Mouse (Mus musculus): ENCODE results near the gene Zfp36.

- TF ChIP-seq POLR2A (IDR thresholded peaks at IDR 0.05; ENCODE audit: low read depth, low read length) (no peak), CTCF (IDR thresholded peaks at IDR 0.05; ENCODE audit: extremely low read depth, insufficient read depth, insufficient read length, insufficient replicate concordance) (no peak)
These were observed 28.3 kb downstream of the Zfp36 start for GRCm38 (mm10) chr7:28351676-28352191.
